Mouse (Mus musculus): ENCODE measurements around the gene Sec23b.
"Not testable (repeated sequence)": the region's sequence is repeated elsewhere in the genome, so short reads cannot be mapped to it uniquely, and the experiment has no call there.

Sec23b gene

DNA sequence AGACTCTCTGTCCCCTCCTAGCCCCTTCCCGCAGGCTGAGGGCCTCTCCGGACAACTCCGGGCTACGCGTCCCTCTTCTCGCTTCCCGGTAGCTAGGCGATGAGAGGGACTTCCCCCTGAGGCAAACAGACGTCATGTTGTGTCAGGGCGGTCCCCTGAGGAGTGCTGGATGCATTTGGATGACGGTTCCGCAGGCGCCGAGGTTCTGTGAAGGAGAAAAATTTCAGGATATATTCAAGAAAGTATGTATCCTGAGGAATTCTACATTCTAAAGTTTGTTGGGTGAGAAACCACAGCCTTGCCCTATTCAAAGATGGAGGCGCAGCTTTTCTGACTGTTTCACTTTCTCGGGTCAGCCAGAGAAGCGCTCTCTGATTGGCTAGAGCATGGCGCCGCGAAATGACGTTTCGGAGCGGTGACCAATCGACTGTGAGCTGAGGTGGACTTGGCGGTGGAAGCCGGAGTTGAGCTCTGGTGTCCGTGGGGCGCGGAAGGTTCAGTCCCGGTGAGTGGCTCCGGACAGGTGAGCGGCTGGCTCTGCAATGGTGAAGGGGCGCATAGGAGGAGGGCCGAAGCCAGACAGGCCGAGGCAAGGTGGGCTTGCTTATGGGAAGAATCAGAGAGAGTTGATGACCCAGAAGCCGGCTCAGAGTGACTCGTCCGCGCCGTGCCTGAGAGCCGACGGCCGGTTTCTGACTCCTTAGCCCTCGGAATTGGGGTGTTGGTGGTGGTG lies at the start of gene Sec23b:
Gene Sec23b, plus strand, starts transcription at position 410 of the 733 bp plus-strand sequence.
- in situ Hi-C loops (cut with MboI, MseI) = loop anchor here (25.0 kb wide), 1 partner anchor 1331 kb away; no protein-coding TSS in a partner anchor

DNA sequence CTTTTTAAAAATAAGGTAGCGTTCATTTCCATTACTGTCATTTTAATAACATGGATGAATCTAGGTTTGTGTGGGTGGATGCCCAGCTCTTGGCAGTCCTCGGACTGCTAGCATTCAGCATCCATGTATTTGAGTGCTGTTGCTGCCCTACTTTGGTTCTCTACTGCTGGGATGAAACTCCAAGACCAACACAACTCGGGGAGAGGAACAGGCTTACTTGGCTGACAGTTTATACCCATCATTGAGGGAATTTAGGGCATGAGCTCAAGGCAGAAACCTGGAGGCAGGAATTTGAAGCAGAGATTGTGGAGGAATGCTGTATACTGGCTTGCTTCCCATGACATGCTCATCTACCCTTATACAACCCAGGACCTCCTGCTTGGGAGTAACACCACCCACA lies 41.4 kb upstream of the Sec23b start:
- in situ Hi-C loops (cut with MboI, MseI) = no loop called here

DNA sequence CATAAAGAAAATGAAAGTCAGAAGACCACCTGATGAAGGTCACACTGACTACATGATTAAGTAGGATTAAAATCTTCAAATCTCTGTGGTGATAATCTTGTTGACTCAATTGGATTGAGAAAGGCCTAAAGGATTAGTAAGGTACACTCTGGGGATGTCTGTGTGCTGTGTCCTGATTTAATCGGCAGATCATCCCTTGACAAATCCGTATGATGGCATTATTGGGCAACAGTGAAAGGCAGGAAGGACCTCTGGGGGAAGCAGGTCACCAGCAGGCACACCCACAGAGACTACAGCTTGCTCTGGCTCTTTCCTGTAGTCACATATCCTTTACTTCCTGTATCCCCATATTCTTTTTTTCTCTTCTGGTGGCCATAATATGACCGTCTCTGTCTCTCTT lies 36.3 kb upstream of the Sec23b start:
- in situ Hi-C loops (cut with MboI, MseI) = no loop called here

DNA sequence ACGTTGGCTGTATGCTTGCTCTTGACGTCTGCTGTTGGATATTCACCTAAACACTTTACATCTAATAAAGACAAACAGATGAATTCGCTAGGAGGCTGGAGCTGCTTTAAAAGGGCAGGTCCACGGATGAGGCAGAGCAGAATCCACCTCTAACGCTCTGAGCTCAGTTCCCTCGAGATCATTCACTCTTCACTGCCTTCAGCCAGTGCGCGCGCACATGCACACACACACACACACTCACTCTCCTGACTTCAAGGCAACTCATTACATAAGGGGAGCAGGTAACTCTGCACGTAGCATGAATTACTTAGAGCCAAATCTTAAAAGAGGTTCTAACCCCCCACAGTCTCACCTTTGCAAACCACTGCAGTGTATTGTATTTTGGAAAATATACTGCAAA lies 30.2 kb upstream of the Sec23b start:
- in situ Hi-C loops (cut with MboI, MseI) = no loop called here

DNA sequence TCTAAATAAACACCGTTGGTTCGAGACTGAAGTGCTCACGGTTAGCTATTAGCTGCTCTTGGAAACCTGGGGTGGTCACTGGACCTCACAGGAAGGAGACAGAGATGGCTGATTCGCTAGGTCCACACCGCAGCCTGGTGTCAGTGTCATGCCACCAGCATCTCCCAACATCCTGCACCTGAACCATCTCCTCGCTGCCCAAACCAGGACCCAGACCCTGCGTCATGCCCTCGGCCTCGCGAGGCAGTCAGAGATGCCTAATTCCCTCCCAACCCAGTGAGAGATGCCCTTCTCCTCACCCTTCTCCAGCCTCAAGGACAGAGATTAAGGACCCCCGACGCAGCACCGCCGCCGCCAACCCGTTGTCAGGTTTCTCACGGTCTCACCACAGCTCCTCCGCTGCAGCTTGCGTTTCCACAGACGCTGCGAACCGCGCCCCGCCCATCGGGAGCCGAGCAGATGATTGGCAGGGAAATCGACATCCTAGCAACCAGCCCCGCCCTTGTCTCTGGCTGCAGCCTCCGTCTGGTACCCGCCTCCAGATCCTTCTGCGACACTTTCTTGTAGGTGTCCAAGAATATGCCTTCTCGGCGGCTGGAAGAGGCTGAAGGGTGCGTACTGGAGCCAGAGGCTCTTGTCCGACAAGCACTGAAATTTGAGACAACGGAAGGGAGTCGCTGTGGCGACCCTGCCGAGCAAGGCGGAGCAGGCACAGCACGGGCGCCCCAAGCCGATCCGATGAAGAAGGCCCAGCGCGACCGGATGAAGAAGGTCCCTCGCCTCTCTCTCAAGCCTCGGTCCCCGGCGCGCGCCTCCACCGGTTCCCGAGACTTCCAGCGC lies 28.8 kb upstream of the Sec23b start, which contains the start of the genes Dzank1 and Polr3f:
Gene Dzank1, minus strand, starts transcription at position 434 of the 840 bp plus-strand sequence.
Gene Polr3f, plus strand, starts transcription at position 738 of the 840 bp plus-strand sequence.
- in situ Hi-C loops (cut with MboI, MseI) = no loop called here

DNA sequence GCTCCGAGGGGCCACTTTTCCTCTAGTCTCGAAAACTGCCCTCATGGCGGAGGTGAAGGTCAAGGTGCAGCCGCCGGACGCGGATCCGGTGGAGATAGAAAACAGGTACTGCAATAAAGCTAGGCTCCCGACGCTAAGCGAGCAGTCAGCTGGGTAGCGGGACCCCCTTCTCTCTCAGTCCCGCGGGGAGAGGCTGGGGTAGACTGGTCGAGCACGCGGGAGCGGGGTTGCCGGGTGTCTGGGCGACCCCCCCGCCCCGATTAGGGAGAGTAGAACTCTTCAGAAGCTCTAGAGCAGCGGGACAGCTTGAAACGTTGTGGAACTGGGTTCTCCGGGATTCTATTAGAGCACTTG lies 28.2 kb upstream of the Sec23b start:
- in situ Hi-C loops (cut with MboI, MseI) = no loop called here

DNA sequence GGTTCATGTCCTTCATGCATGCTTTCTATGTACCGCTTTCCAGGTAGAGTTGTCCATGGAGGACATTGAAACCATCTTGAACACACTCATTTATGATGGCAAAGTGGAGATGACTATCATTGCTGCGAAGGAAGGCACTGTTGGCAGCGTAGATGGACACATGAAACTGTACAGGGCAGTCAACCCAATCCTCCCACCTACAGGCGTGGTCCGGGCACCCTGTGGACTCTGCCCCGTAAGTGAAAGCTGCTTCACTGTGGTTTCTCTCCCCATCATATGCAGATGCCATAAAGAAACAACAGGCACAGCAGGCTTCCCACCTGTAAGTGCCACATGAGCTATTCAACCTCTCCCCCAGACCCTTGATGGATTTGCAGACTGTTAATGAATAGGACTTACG lies 18.9 kb upstream of the Sec23b start:
- in situ Hi-C loops (cut with MboI, MseI) = no loop called here

DNA sequence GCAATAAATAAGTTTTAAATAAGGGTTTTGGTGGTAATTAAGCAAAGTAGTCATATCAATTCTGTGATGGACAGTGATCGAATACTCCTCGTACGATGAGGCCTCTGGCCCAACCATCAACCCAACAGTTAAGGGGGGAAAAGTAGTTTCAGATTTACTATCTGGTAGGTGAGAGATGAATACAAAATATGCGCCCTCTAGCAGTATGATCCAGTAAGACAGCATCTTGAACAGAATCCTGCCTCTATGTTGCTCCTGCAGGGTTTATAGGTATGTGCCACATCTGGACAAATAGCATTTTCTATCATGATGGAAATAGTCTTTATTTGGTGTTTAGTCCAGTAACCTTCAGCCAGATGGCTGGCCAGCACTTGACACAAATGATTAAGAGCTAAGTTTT lies 14.8 kb upstream of the Sec23b start:
- in situ Hi-C loops (cut with MboI, MseI) = no loop called here

DNA sequence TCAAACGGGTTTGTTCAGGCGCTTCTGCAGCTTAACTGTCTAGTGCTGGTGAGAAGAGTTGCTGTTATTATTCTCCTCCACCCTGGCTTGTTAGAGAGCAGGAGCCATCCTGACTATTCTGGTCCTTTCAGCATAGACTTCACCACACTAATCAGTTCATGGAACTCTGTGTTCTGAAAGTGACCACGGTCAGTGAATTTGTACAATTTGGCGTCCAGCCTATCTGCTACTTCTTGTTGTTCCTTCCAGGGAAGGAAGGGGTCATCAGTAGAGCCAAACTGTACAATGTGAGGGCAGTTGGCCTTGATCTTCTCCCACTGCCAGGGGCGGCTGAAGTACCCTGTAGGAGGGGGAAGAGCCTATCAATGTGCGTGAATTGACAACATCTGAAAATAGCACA lies 12.4 kb upstream of the Sec23b start:
- in situ Hi-C loops (cut with MboI, MseI) = no loop called here

DNA sequence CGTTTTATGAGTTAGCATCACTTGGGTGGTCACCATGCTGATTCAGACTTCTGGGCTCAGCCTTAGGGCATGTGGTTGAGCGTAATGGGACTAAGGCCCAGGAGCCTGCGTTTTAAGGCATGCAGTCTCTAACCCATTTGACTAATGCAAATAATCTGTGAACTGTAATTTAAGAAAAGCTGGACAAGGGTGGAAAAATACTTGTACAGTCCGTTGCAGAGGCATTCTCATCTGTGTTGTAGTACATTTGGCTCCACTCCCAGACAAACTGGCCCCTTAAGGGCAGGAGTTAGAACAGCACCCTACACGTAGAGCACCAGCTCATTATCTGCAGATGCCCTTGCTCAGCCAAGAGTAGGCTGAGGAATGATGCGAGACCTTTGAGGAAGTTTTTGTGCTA lies 11.4 kb upstream of the Sec23b start:
- in situ Hi-C loops (cut with MboI, MseI) = no loop called here

DNA sequence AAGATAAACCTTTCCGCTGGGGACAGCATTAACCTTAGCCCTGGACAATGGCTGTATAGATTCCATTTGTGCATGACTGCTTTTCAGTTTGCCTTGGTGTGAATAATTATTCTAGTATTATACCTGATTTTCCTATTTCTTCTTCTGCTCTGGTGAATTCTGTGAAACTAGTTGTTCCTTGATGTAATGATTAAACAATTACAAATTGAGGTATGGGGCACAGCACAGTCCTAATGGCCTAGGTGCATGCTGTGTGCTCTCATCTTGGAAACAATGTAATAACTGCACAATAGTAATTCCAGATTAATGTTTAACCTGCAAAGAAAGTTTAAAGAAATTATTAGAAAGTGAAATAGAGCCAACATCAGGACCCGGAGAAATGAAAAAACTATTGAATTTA lies 11.0 kb upstream of the Sec23b start:
- in situ Hi-C loops (cut with MboI, MseI) = no loop called here

DNA sequence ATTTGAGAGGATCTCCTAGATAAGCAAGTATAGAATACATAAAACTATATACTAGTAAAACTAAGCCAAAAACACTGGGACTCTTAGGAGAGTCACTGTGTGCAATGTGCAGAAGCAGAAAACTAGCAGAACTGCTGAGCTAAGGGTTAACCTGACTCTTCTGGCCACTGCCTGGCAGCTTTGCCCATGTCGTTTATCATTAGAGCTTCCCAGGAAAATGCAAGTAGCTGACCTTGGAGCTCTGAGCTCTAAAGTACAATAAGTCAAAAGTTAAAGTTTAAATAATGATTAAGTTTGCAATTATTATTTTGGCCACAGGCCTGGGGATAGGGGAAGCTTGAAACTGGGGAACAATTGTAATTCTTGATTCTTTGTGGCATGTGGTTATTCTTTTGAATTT lies 10.5 kb upstream of the Sec23b start:
- in situ Hi-C loops (cut with MboI, MseI) = no loop called here

DNA sequence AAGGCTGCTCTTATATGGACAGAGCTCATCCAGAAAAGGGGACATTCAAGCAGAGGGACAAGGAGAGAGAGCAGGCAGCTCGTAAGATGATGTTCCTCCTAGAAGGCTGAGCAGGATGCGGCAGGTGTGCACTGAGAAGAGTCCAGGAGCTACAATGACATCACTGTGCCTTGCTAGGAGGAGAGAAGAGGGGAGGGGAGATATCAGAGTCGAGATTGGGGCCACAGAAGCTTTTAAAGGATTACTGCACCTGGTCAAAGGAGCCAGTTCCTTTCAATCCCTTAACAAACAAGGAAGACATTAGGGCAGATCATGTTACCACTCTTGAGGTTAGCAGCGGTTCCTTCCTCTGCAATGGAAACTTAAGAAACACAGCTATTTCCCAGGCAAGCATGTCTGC lies 8.5 kb upstream of the Sec23b start:
- in situ Hi-C loops (cut with MboI, MseI) = no loop called here

DNA sequence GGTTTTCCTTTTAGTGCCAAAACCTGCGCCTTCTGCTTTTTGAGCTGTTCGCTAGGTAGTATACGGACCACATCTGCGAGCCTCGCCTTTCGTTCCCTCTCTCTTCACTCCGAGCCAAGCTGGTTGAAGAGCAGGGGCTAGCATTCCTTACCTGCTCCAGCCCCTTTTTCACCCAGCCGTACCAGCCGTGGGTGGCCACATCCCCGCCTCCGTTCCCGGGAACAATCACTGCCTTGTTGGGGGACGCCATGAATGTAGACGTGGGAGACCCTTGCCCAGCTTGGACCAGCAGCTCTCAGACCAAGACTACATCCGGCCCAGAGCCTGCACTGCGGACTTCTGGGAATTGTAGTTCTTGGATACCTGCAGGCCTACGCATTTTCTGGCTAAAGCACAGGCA lies 5.5 kb upstream of the Sec23b start, which contains the start of gene Rbbp9:
Gene Rbbp9, minus strand, starts transcription at position 341 of the 400 bp plus-strand sequence.
- in situ Hi-C loops (cut with MboI, MseI) = loop anchor here (25.0 kb wide), 1 partner anchor 1337 kb away; no protein-coding TSS in a partner anchor

DNA sequence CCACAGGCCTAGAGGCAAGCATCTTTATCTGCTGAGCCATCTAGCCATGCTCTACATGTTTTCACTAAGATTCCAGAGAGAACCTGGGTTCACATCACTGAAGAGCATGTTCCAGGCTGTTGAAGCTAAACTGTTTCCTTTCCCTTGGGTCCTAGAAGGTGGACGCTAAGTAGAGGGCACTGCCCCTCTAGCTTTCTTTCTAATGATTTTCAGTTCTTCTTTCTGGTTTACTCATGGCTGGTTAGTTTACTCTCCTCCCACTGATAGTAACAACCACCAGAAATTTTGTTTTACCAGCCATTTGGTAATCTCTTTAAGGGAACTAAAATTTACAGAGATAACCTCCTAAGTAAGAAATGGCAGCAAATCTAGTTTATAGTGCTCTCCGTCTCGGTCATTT lies 2.1 kb upstream of the Sec23b start:
- in situ Hi-C loops (cut with MboI, MseI) = loop anchor here (25.0 kb wide), 1 partner anchor 1333 kb away; no protein-coding TSS in a partner anchor

DNA sequence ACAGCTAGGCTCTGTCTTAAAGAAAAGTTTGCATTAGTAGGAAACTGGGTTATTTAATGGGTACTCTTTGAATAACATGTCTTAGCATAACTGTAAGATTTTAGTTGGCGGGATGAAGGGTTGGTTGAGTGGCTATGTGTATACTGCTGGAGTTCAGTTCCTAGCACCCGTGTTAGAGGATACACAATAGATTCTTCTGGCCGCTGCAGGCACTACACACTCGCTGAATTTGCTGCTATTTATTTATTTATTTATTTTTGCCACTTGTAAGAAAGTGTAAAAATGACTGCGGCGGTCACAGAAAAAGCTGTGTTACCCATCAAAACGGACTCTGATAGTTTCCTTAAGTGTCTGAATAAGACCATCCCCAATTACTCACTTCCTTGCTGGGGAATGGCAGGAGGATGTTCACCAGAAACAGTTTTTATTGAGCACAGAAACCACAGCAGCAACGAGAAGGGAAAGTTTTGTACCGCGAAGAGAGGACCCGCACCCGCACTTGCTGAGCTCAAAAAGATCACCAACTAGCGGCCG lies 676 bp upstream of the Sec23b start:
- in situ Hi-C loops (cut with MboI, MseI) = loop anchor here (25.0 kb wide), 1 partner anchor 1332 kb away; no protein-coding TSS in a partner anchor

DNA sequence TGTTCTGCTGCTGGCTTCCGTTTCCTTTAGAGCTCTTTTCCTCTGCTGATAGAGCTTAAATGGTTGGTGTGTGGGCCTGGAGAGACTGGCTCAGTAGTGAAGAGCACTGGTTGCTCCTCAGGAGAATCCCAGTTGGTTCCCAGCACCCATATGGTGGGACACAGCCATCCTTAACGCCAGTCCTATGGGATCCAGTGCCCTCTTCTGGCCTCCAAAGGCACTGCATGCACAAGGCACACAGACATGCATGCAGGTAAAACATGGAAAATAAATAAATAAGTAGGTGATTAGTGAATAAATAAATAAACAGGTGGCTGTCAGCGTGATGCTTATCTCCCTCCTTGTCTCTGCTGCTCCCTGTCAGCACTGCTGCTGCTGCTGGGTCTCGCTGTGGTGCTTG lies 32.7 kb downstream of the Sec23b start:
- in situ Hi-C loops (cut with MboI, MseI) = no loop called here

DNA sequence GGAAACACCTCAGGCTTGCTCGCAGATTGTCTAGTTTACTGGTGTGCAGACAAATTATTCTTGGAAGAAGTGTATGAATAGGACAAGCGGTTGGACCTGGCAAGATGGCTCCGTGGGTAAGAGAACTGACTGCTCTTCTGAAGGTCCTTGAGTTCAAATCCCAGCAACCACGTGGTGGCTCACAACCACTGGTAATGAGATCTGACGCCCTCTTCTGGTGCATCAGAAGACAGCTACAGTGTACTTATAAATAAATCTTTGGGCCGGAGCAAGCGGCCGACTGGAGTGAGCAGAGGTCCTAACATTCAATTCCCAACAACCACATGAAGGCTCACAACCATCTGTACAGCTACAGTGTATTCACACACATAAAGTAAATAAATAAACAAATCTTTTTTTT lies 37.0 kb downstream of the Sec23b start:
- in situ Hi-C loops (cut with MboI, MseI) = not testable (repeated sequence)

DNA sequence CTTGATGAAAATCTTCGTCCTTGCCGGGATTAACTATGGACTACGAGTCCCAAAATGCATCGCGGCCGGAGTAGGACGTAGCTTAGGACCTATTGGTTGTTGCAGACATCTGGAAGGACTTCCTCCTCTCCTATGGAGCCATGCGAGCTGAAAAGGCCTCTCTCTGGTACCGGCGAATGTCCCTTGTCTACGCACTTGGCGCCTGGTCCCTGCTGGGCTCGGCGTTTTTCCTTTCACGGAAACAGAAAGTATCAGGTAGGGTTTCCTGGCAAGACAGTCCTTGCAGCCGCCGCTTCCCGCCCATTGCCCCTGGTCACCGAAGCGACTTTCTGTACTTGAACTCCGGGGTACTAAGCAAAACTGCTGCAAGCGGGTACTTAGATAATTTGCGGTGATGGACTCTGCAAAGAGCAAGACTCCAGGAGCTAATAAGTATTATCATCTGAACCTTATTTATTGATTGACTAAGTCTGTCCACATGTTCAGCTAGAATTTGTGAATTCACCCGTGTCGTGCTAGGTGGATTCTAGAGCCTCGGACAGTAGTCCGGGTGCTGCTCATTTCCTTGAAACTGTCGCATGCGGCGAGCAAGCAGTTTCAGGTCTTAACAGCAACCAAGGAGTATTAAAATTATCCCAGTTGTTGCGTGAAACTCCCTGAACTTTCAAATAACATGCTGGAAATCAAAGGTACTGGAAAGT lies 38.1 kb downstream of the Sec23b start, which contains the start of gene Smim26:
Gene Smim26, plus strand, starts transcription at position 104 of the 701 bp plus-strand sequence.
- in situ Hi-C loops (cut with MboI, MseI) = no loop called here

DNA sequence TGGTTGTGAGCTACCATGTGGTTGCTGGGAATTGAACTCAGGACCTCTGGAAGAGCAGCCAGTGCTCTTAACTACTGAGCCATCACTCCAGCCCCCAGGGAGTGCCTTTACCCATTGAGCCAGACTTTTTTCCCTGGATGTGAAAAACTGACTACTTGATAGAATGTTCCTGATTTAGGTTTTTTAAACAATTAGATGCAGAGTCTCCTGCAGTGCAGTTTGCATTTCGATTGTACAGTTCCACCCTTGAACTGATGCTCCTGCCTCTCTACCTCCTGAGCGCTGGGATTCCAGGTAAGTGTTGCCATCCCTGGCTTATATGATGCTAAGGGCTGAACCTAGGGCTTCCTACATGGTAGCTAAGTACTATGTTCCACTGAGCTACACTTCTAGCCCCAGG lies 42.0 kb downstream of the Sec23b start:
- in situ Hi-C loops (cut with MboI, MseI) = no loop called here

DNA sequence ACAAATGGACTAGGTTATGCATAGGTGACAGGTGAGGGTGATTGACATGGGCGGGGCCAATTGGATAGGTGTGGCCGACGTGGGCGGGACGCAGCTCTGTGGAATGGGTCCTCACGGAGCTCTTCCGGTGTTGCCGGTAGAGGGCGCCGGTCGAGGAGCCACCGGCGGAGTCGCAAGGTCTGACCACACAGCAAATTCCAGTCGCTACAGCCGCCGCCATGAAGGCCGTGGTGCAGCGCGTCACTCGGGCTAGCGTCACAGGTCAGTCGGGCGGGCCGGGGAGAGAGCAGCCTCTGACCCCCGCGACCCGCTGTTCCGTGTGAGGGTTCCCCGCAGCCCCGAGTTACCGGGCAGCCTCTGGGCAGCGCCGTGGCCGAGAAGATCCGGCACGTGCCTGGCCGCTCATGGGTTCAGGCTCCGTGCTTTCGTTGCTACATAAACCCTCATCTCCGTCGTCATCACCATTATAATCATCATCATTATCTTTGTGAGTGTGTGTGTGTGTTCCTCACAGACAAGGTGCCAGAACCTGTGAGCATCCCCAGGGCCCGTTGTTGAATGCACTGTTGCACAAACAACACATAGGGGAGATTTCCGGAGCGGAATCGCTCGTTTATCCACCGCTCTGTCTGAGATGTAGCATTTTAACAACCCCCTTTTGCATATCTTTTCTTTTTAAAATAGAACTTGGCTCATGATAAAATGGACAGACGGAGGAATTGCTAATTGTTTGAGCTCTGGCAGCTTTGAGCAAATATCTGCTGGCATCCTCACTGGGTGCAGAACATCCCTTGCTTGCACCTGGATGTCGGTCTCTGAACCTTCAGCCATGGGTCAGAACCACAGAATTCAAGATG lies 44.0 kb downstream of the Sec23b start, which contains the start of gene Dtd1:
Gene Dtd1, plus strand, starts transcription at position 67 of the 857 bp plus-strand sequence.
- in situ Hi-C loops (cut with MboI, MseI) = no loop called here
